Mouse (Mus musculus) left cerebral cortex, postnatal 36 days (tissue): ENCODE results near the gene Gstt1. TPM values are rescaled to one million over a fixed set of nuclear protein-coding genes. Genes with fewer than 3 reads are reported as not detected.
"Not testable (repeated sequence)": the region's sequence is repeated elsewhere in the genome, so short reads cannot be mapped to it uniquely, and the experiment has no call there.

Experiments used
- DNase-seq, 2 experiments: peaks; one replicate each; pipeline ENCODE4 v3.0.0; 2021 to 2022; ENCODE audit warnings: low spot score in 2 of 2, mixed read lengths in 1 of 2
- intact Hi-C: fragments of 180-260 bp; cut with DNase I; formaldehyde crosslinking; loops from one replicate; pipeline ENCODE4 v1.15.1; 2025
- total RNA-seq, 2 experiments: library from RNA; stranded (reverse); gene quantifications; 2 replicates each; pipeline ENCODE4 v1.2.3; 2021

The Gstt1 gene
- total RNA-seq, 2 experiments from 2014 or later = 6.2 to 11.4 TPM

GRCm38 (mm10) chr10:75772795-75773664 lies 25.4 kb downstream of the Gstt1 start, which contains the start of gene Ddt:
Gene Ddt (minus strand): TSS chr10:75773414.
- intact Hi-C loops = no loop called here
- DNase-seq = peak; percentile 80 to 81

GRCm38 (mm10) chr10:75767756-75768155 lies 30.6 kb downstream of the Gstt1 start:
- DNase-seq, intact Hi-C loops: not testable (repeated sequence)

GRCm38 (mm10) chr10:75766856-75767255 lies 31.5 kb downstream of the Gstt1 start:
- DNase-seq = no peak
- intact Hi-C loops = no loop called here

- intact Hi-C loops = loop anchor here (2.0 to 5.0 kb wide), 2 partner anchors 72 to 88 kb away; partner anchors contain the start of gene Gstt2
- DNase-seq = peak in 1 of 2 experiments; percentile 47
Observed at GRCm38 (mm10) chr10:75764519-75765473, 33.6 kb downstream of the Gstt1 start.

- intact Hi-C loops = loop anchor here (2.0 to 5.0 kb wide), 2 partner anchors 73 to 88 kb away; partner anchors contain the start of gene Gstt2
Observed at GRCm38 (mm10) chr10:75763682-75764518, 34.5 kb downstream of the Gstt1 start, which contains the start of gene Cabin1. Gene Cabin1 (minus strand): TSS chr10:75764341.

GRCm38 (mm10) chr10:75762413-75762812 lies 36.0 kb downstream of the Gstt1 start:
- intact Hi-C loops = loop anchor here (5.0 kb wide), 1 partner anchor 90 kb away; no protein-coding TSS in a partner anchor
- DNase-seq = no peak

More at GRCm38 (mm10) chr10:75763682-75764518, 34.5 kb downstream of the Gstt1 start, which contains the start of gene Cabin1:
- peak; percentile 95 to 98 for DNase-seq

GRCm38 (mm10) chr10:75760311-75760710 lies 38.1 kb downstream of the Gstt1 start:
- intact Hi-C loops = loop anchor here (5.0 kb wide), 1 partner anchor 92 kb away; no protein-coding TSS in a partner anchor
- DNase-seq = no peak

- intact Hi-C loops = no loop called here
Observed at GRCm38 (mm10) chr10:75756719-75757118, 41.7 kb downstream of the Gstt1 start.

GRCm38 (mm10) chr10:75744017-75744416 lies 54.4 kb downstream of the Gstt1 start:
- intact Hi-C loops = loop anchor here (1.0 to 5.0 kb wide), 3 partner anchors 88 to 207 kb away; no protein-coding TSS in a partner anchor
- DNase-seq = peak; percentile 81 to 86

More at GRCm38 (mm10) chr10:75756719-75757118, 41.7 kb downstream of the Gstt1 start:
- DNase-seq = no peak

GRCm38 (mm10) chr10:75743369-75743768 lies 55.0 kb downstream of the Gstt1 start:
- intact Hi-C loops = loop anchor here (5.0 kb wide), 1 partner anchor 89 kb away; no protein-coding TSS in a partner anchor

GRCm38 (mm10) chr10:75740866-75741265 lies 57.5 kb downstream of the Gstt1 start:
- no peak for DNase-seq
- intact Hi-C loops = loop anchor here (5.0 kb wide), 1 partner anchor 91 kb away; no protein-coding TSS in a partner anchor

More at GRCm38 (mm10) chr10:75743369-75743768, 55.0 kb downstream of the Gstt1 start:
- DNase-seq = peak; percentile 70 to 80

Other genes starting within 250 kb of the Gstt1 start
- gene Lrrc75b, start 238.3 kb downstream of the Gstt1 start, total RNA-seq = 10 to 100 TPM in 1 of 2 experiments, 1 to 10 TPM in 1; 9.8 to 10.1 TPM
- 1 to 10 TPM; 2.5 to 4.1 TPM for gene Ggt1, start 237.0 kb downstream of the Gstt1 start, total RNA-seq
- gene Ggt5, start 209.2 kb downstream of the Gstt1 start, total RNA-seq = 1 to 10 TPM; 1.6 to 2.9 TPM
- 1 to 10 TPM; 7.8 to 8.3 TPM for gene Susd2, start 154.6 kb downstream of the Gstt1 start, total RNA-seq
- 10 to 100 TPM; 66.4 to 85.5 TPM for gene Cabin1, start 34.2 kb downstream of the Gstt1 start, total RNA-seq
- 10 to 100 TPM; 43.5 to 50.0 TPM for gene Ddt, start 25.2 kb downstream of the Gstt1 start, total RNA-seq
- not detected for gene Gm20441, start 17.6 kb downstream of the Gstt1 start, total RNA-seq
- gene Gstt3, start 17.2 kb downstream of the Gstt1 start, total RNA-seq = 1 to 10 TPM in 1 of 2 experiments, under 1 TPM in 1; 0.91 to 2.0 TPM
- not detected for gene Gstt4, start 24.0 kb upstream of the Gstt1 start, total RNA-seq
- gene Gstt2, start 38.8 kb upstream of the Gstt1 start, total RNA-seq = 1 to 10 TPM; 4.8 to 5.0 TPM
- 100 to 1,000 TPM; 506 to 546 TPM for gene Mif, start 61.7 kb upstream of the Gstt1 start, total RNA-seq
- 1 to 10 TPM; 3.3 to 3.8 TPM for gene Derl3, start 94.8 kb upstream of the Gstt1 start, total RNA-seq
- 10 to 100 TPM; 80.0 to 82.4 TPM for gene Smarcb1, start 123.0 kb upstream of the Gstt1 start, total RNA-seq
- gene Chchd10, start 134.5 kb upstream of the Gstt1 start, total RNA-seq = 100 to 1,000 TPM; 373 to 446 TPM
- 1 to 10 TPM in 1 of 2 experiments, under 1 TPM in 1; 0.79 to 1.7 TPM for gene Mmp11, start 137.9 kb upstream of the Gstt1 start, total RNA-seq
- gene Gm867, start 142.1 kb upstream of the Gstt1 start, total RNA-seq = under 1 TPM in 1 of 2 experiments, not detected in 1; 0.35 TPM
- gene Vpreb3, start 144.5 kb upstream of the Gstt1 start, total RNA-seq = not detected
- not detected for gene Gm5134, start 155.9 kb upstream of the Gstt1 start, total RNA-seq
- 10 to 100 TPM; 14.6 TPM for gene Zfp280b, start 234.1 kb upstream of the Gstt1 start, total RNA-seq